Mouse (Mus musculus) heart, postnatal 10 days (tissue): ENCODE data around the gene Pramef25. TPM values are rescaled to one million over a fixed set of nuclear protein-coding genes. Genes with fewer than 3 reads are reported as not detected.
"Not testable (repeated sequence)": the region's sequence is repeated elsewhere in the genome, so short reads cannot be mapped to it uniquely, and the experiment has no call there.

Experiments used
- DNase-seq, 2 experiments: peaks; one replicate each; pipeline ENCODE4 v3.0.0; 2021
- intact Hi-C: fragments of 180-260 bp; cut with DNase I; formaldehyde crosslinking; loops from one replicate; pipeline ENCODE4 v1.15.1; 2025
- total RNA-seq, 2 experiments: library from RNA; stranded (reverse); gene quantifications; 2 replicates each; pipeline ENCODE4 v1.2.3; 2021

Pramef25 gene
- not detected for total RNA-seq

GRCm38 (mm10) chr4:143950916-143951315, at the start of gene Pramef25:
Gene Pramef25, minus strand, starts transcription at chr4:143951016.
- DNase-seq, intact Hi-C loops: not testable (repeated sequence)

- intact Hi-C loops, DNase-seq: not testable (repeated sequence)
These were observed 43.5 kb upstream of the Pramef25 start, which contains the start of gene Pramef17 for GRCm38 (mm10) chr4:143994269-143994668. Gene Pramef17, minus strand, starts transcription at chr4:143994369.

- DNase-seq, result peak; percentile 48 to 56
- intact Hi-C loops, result not testable (repeated sequence)
These were observed 37.3 kb upstream of the Pramef25 start for GRCm38 (mm10) chr4:143988126-143988525.

- intact Hi-C loops, result not testable (repeated sequence)
These were observed 36.7 kb upstream of the Pramef25 start for GRCm38 (mm10) chr4:143987475-143987941.

GRCm38 (mm10) chr4:143985733-143986132, 34.9 kb upstream of the Pramef25 start:
- intact Hi-C loops, result not testable (repeated sequence)
- DNase-seq, result peak; percentile 8 to 21

More at GRCm38 (mm10) chr4:143987475-143987941, 36.7 kb upstream of the Pramef25 start:
- peak; percentile 43 to 54 for DNase-seq

GRCm38 (mm10) chr4:143985165-143985564, 34.3 kb upstream of the Pramef25 start:
- peak; percentile 12 to 22 for DNase-seq
- intact Hi-C loops, result not testable (repeated sequence)

- DNase-seq, intact Hi-C loops: not testable (repeated sequence)
These were observed 32.6 kb upstream of the Pramef25 start for GRCm38 (mm10) chr4:143983446-143983845.

- DNase-seq, intact Hi-C loops: not testable (repeated sequence)
These were observed 16.0 kb upstream of the Pramef25 start, which contains the start of gene Gm13101 for GRCm38 (mm10) chr4:143966850-143967249. Gene Gm13101, minus strand, starts transcription at chr4:143966950.

GRCm38 (mm10) chr4:143900280-143900679, 50.5 kb downstream of the Pramef25 start, which contains the start of gene Pramef6:
Gene Pramef6, minus strand, starts transcription at chr4:143900380.
- intact Hi-C loops, result loop anchor here (5.0 kb wide), 1 partner anchor 293 kb away; no protein-coding TSS in a partner anchor
- not testable (repeated sequence) for DNase-seq

Other genes with a start within 250 kb of the Pramef25 start
- gene Gm13089, start 248.3 kb downstream of the Pramef25 start, total RNA-seq, result not detected
- not detected for gene Gm13078, start 231.6 kb downstream of the Pramef25 start, total RNA-seq
- not detected for gene Gm13023, start 161.7 kb downstream of the Pramef25 start, total RNA-seq
- not detected for gene Gm13084, start 134.9 kb downstream of the Pramef25 start, total RNA-seq
- gene Gm13103, start 104.5 kb downstream of the Pramef25 start, total RNA-seq, result not detected
- not detected for gene Pramef6, start 50.6 kb downstream of the Pramef25 start, total RNA-seq
- not detected for gene Gm13101, start 15.9 kb upstream of the Pramef25 start, total RNA-seq
- not detected for gene Pramef17, start 43.4 kb upstream of the Pramef25 start, total RNA-seq
- gene Pramel4, start 108.1 kb upstream of the Pramef25 start, total RNA-seq, result not detected
- gene Gm13102, start 155.5 kb upstream of the Pramef25 start, total RNA-seq, result not detected
- gene Oog3, start 211.6 kb upstream of the Pramef25 start, total RNA-seq, result not detected
- gene Oog2, start 239.7 kb upstream of the Pramef25 start, total RNA-seq, result not detected